Mouse (Mus musculus): Measurements from ENCODE around the gene Smyd4. TPM values are rescaled to one million over a fixed set of nuclear protein-coding genes. Genes with fewer than 3 reads are reported as not detected.

Smyd4 gene
- 10.9 and 11.4 TPM in 2 replicates for polyA plus RNA-seq (2015; fragmentation: Nextera tagmentation; extraction: Ambion mirVana)

DNA sequence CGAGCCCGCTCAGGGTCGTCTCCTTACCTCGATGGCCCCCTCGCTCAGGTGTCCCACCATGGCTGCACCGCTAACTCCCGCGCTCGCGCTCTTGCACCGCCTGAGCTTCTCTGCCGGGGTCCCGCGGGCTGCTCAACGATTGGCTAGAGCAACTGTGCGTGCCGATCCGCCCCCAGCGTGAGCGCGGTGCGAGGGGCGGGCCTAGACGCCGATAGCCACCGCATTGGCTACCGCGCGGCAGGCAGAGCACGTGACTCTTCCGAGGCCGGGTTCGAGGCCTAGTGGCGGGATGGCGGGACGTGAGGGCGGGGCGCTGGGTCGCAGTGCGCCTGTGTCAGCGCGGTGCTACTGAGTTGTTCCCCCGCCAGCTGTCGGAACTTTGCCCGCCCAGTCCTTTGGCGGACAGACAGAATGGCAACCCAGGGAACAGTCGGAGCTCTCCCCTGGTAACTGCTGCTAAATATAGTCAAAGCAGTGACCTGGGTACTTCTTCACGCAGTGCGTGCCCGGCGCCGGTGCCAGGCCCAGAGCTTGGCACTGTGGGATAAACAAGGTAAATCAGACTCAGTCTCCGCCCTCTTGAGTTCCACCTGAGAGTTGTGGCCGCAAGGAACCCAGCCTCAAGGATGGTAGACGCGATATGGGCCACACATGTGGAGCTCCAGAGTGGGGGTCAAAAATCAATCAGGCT lies at the start of gene Smyd4, which contains the start of gene Rpa1:
Gene Smyd4, plus strand, starts transcription at position 235 of the 691 bp plus-strand sequence.
Gene Rpa1, minus strand, starts transcription at position 126 of the 691 bp plus-strand sequence.
- Histone ChIP-seq H3K4me2 (peak within 1 kb of the TSS; percentile 87), H3K4me1 (peaks cover 10% of the 10 kb centered on the region), H3K36me3 (no peaks in the 10 kb centered on the region), H3K9me3 (no peaks in the 10 kb centered on the region), H3K4me3 (replicated peaks) (peak within 1 kb of the TSS; percentile 98), H3K9ac (peak within 1 kb of the TSS; percentile 73), H3K27ac (peak within 1 kb of the TSS; percentile 78), H3K27me3 (replicated peaks) (no peaks in the 10 kb centered on the region)
- peak; percentile 100 for ATAC-seq (ENCODE audit: insufficient read depth, low FRiP score, low read depth)
- WGBS: under 1% methylated on average over 56 of the region's 56 CpGs

DNA sequence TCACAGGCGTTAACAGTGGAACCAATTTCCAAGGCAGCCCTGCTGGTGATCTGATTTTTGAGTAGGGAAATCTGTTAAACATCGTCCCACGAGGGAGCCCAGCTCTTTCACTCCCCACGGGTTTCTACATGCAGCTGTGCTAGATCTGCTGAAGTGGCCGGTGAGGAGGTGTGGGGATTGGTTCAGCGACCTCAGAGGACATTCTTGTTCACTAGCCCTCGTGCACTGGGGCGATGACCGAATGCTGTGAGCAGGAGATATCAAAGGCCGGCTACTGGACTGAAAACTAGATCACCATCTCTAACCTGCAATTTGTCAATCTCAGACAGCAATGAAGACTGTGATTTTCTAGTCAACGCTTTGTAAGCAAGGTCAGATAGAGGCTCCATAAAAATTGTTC lies 49.7 kb upstream of the Smyd4 start:
- H3K9me3 ChIP-seq: no peaks in the 10 kb centered on the region
- 0 out of 2 replicates have a peak, but pooled peaks cover 3% of the 10 kb centered on the region for H3K4me1 ChIP-seq
- no peak for ATAC-seq (ENCODE audit: insufficient read depth, low FRiP score, low read depth)
- no peak overlapping the region for H3K27ac ChIP-seq
- H3K4me2 ChIP-seq: no peak overlapping the region
- WGBS: 55% methylated on average over 11 of the region's 11 CpGs
- H3K4me3 ChIP-seq (replicated peaks): no peak overlapping the region
- peaks cover 6% of the 10 kb centered on the region; the same call in 1 of the 2 replicates for H3K36me3 ChIP-seq
- no peaks in the 10 kb centered on the region for H3K27me3 ChIP-seq (replicated peaks)
- no peak overlapping the region for H3K9ac ChIP-seq

DNA sequence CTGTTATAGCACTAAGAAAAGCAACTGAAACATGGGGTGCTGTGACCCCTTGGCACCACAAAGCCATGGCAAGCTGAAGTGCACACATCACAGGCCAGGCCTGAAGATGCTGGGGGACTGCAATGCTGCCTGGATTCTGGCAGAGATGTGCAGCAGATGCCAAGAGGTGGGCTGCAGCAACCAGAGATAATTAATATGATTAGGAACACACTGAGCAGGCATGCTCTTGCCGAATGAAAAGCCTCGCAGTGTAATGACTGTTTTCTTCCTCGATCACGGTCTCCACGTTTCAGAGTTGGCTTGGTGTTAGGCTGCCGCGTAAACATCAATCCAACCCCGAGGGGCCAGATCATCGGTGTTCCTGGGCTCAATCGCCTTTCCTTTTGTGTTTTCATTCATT lies 48.4 kb upstream of the Smyd4 start:
- H3K4me3 ChIP-seq (replicated peaks): no peak overlapping the region
- no peak overlapping the region for H3K27ac ChIP-seq
- 81% methylated on average over 10 of the region's 10 CpGs for WGBS
- no peaks in the 10 kb centered on the region for H3K4me1 ChIP-seq
- no peak for ATAC-seq (ENCODE audit: insufficient read depth, low FRiP score, low read depth)
- H3K9ac ChIP-seq: no peak overlapping the region
- peaks cover 6% of the 10 kb centered on the region; the same call in 1 of the 2 replicates for H3K36me3 ChIP-seq
- no peaks in the 10 kb centered on the region for H3K27me3 ChIP-seq (replicated peaks)
- H3K4me2 ChIP-seq: no peak overlapping the region
- H3K9me3 ChIP-seq: no peaks in the 10 kb centered on the region

DNA sequence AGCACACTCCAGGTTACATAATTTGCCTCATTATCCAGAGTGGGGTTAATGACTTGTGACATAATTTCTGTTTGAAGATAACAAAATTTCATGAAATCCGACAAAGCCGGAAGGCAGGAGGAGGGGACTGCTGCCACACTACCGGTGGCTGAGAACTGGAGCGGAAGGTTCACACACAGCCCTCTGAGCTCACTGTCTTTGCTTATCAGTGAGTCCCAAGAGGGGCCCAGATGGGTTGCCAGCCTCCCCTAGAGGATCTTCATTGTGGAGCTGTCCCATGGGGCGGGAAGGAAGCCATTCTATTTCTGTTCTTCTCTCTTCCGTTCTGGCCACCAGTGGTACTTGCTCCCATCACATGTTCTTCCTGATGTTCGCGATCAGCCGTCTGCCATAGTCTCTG lies 47.3 kb upstream of the Smyd4 start:
- 79% methylated on average over 9 of the region's 9 CpGs for WGBS
- Histone ChIP-seq H3K9me3 (no peaks in the 10 kb centered on the region), H3K4me2 (no peak overlapping the region), H3K4me1 (no peaks in the 10 kb centered on the region), H3K27ac (no peak overlapping the region), H3K9ac (no peak overlapping the region), H3K27me3 (replicated peaks) (no peaks in the 10 kb centered on the region), H3K4me3 (replicated peaks) (no peak overlapping the region), H3K36me3 (peaks cover 14% of the 10 kb centered on the region; the same call in 1 of the 2 replicates)
- no peak for ATAC-seq (ENCODE audit: insufficient read depth, low FRiP score, low read depth)

DNA sequence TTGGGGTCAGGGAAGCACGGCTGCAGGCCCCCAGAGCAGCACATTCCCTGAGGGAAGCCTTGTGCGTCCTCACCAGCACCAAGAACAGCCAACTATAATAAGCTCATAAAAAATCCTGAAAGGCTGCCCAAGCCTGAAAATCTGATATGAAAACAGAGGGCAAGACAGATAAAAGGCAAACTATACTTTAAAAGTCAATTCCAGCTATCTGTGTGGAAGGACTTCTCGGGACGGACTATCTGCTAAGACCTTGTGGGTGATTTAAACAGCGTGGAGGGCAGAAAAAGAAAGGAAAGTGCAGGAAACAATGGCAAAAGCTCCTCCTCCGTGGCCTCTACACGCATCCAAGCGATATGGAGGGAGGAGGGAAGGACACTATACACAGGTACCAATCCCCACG lies 43.4 kb upstream of the Smyd4 start:
- Histone ChIP-seq H3K4me3 (replicated peaks) (no peak overlapping the region), H3K9ac (no peak overlapping the region), H3K27me3 (replicated peaks) (no peaks in the 10 kb centered on the region), H3K4me2 (no peak overlapping the region), H3K9me3 (no peaks in the 10 kb centered on the region), H3K27ac (no peak overlapping the region), H3K36me3 (peaks cover 25% of the 10 kb centered on the region), H3K4me1 (no peaks in the 10 kb centered on the region)
- ATAC-seq (ENCODE audit: insufficient read depth, low FRiP score, low read depth): no peak
- WGBS: 81% methylated on average over 9 of the region's 9 CpGs

DNA sequence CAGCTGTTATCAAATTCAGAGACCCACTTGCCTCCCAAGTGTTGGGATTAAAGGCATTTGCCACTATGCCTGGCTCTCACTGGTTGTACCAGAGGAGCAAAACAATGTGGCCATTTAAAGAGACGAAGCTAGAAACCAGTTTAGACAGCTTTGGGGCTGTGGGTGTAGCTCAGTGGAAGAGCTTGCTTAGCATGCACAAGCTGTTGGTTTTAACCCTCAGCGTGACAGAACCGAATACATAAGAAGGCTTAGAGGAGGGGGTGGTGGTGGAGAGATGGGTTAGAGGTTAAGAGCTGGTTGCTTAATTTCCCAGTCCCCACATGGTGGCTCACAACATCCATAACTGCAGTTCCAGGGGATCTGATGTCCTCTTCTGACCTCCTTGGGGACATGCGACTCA lies 39.6 kb upstream of the Smyd4 start:
- H3K27ac ChIP-seq: no peak overlapping the region
- no peak overlapping the region for H3K4me3 ChIP-seq (replicated peaks)
- H3K4me2 ChIP-seq: no peak overlapping the region
- no peak for ATAC-seq (ENCODE audit: insufficient read depth, low FRiP score, low read depth)
- 83% methylated on average over 4 of the region's 4 CpGs for WGBS
- H3K9ac ChIP-seq: no peak overlapping the region
- no peaks in the 10 kb centered on the region for H3K27me3 ChIP-seq (replicated peaks)
- H3K9me3 ChIP-seq: no peaks in the 10 kb centered on the region
- H3K4me1 ChIP-seq: no peaks in the 10 kb centered on the region
- peaks cover 39% of the 10 kb centered on the region for H3K36me3 ChIP-seq

DNA sequence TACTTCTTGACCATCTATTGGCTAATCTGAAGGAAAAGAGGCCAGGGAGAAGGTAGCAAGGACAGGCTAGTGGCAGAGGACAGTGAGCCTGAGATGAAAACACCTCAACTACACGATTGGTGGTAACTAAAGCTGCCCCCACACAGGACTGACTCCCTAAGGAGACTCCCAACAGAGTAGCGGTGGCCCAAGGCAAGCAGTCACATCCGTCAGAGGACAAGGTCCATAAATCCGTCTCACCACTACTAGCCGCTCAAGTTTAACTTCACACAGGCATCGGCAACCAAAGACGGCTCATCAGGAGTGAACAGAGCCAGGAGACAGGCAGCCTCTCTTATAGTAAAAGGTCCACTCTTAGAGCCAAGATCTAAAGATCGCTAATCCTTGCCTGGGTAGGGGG lies 37.4 kb upstream of the Smyd4 start:
- no peaks in the 10 kb centered on the region for H3K9me3 ChIP-seq
- H3K27me3 ChIP-seq (replicated peaks): no peaks in the 10 kb centered on the region
- no peak overlapping the region for H3K27ac ChIP-seq
- H3K4me3 ChIP-seq (replicated peaks): no peak overlapping the region
- ATAC-seq (ENCODE audit: insufficient read depth, low FRiP score, low read depth): no peak
- H3K36me3 ChIP-seq: peaks cover 42% of the 10 kb centered on the region
- no peak overlapping the region for H3K4me2 ChIP-seq
- H3K9ac ChIP-seq: no peak overlapping the region
- 88% methylated on average over 8 of the region's 8 CpGs for WGBS
- H3K4me1 ChIP-seq: no peaks in the 10 kb centered on the region

DNA sequence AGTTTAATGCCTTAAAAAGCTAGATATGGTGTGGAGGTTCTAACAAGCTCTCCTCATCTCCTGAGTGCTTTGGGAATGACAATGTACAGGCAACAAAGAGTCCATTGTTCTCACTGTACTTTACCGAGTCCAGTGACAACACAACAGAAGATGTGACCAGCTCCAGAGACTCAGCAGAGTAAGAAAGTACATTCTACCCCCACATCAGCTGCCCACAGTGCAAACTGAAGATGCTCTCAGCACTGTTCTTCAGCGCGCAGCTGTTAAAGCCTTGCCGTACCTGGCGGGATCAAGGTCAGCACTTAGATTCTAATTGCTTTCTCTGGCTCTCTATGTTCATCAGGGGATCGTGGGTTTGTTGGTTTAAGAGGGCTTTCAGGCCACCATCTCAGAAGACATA lies 36.5 kb upstream of the Smyd4 start:
- WGBS: 91% methylated on average over 6 of the region's 6 CpGs
- Histone ChIP-seq H3K9ac (no peak overlapping the region), H3K4me2 (no peak overlapping the region), H3K27me3 (replicated peaks) (no peaks in the 10 kb centered on the region), H3K9me3 (no peaks in the 10 kb centered on the region), H3K4me1 (no peaks in the 10 kb centered on the region), H3K4me3 (replicated peaks) (no peak overlapping the region), H3K27ac (no peak overlapping the region), H3K36me3 (peaks cover 41% of the 10 kb centered on the region)
- ATAC-seq (ENCODE audit: insufficient read depth, low FRiP score, low read depth): no peak

DNA sequence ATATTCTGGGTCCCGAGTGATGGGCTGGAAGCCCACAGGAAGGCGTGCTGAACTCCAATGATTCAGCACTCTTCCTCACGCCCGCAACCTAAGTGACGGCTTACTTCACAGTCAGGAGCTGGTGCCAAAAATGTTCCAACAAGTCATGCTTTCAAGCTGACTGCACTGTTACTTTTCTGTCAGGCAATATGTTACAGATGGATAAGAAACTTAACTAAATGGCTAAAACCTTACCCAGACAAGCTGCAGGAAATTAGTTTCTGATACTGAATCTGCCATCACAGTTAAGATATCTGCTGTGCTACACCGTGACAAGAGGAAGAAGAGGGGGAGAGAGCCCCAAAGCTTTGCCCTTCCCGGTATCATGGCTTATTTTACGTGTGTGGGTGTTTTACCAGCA lies 34.4 kb upstream of the Smyd4 start:
- 88% methylated on average over 8 of the region's 8 CpGs for WGBS
- no peak for ATAC-seq (ENCODE audit: insufficient read depth, low FRiP score, low read depth)
- H3K36me3 ChIP-seq: peaks cover 30% of the 10 kb centered on the region

DNA sequence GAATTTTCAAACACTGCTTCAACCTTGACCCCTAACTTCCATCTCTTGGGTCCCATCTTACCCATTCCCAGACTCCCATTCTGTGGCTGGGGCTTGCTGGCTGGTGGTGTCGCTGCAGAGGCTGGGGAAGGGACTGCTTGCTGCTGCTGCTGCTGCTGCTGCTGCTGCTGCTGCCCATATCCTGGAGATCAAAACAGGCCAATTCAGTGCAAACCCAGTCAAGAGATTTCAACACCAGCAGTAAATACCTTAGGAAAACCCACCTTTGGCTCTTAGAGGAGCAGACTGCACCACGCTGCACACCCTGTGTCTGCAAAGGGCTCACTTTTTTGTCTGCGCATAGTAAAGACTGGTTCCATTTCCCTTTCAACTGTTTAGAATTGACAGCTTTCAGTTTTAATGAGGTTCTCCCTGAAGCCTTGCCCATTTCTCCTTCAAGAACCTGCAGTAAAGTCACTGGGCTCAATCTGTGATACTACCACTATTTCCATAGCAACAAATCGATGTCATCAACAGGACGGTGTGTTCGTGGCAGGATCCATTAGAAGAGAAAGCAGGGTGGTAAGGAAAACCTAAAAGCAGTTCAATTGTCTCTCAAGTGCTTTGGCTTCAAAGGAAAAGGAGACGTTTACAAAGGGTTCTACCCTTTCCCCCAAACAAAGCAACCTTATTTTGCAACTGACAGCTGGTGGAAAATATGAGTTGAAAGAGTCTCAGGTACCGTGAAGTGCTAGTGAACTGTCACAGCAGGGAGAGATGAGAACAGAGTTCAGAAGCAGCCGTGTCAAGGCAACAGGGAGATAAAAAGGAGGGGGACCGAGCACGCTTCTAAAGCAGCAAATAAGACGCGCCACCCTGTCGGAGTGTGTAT lies 29.6 kb upstream of the Smyd4 start:
- Histone ChIP-seq H3K27ac (no peak overlapping the region), H3K9me3 (no peaks in the 10 kb centered on the region), H3K27me3 (replicated peaks) (no peaks in the 10 kb centered on the region), H3K4me3 (replicated peaks) (no peak overlapping the region), H3K36me3 (peaks cover 12% of the 10 kb centered on the region), H3K9ac (no peak overlapping the region), H3K4me2 (no peak overlapping the region), H3K4me1 (0 out of 2 replicates have a peak, but pooled peaks cover 3% of the 10 kb centered on the region)
- no peak for ATAC-seq (ENCODE audit: insufficient read depth, low FRiP score, low read depth)
- WGBS: 51% methylated on average over 14 of the region's 14 CpGs

More for the DNA sequence above, 34.4 kb upstream of the Smyd4 start:
- H3K27me3 ChIP-seq (replicated peaks): no peaks in the 10 kb centered on the region
- no peak overlapping the region for H3K9ac ChIP-seq
- no peak overlapping the region for H3K4me3 ChIP-seq (replicated peaks)
- no peaks in the 10 kb centered on the region for H3K9me3 ChIP-seq
- no peaks in the 10 kb centered on the region for H3K4me1 ChIP-seq
- no peak overlapping the region for H3K27ac ChIP-seq
- no peak overlapping the region for H3K4me2 ChIP-seq

DNA sequence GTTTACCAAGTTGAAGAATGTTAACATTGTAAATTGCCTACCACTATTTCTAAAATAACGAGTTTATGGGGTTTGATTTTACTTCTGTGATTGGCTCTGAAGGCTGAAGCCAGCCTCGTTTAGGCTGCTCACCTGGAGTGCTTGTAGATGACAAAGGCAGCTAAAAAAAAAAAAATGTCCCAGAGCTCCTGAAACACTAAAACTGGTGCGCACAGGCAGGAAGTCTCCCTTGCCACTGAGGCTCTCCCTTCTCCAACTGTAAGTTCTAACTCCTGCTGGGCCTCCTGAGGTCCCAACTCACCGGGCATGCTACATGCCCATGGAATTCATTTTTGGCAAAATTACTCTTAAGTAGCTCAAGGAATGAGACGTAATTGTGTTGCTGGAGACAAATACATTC lies 29.0 kb upstream of the Smyd4 start:
- no peak overlapping the region for H3K27ac ChIP-seq
- no peak for ATAC-seq (ENCODE audit: insufficient read depth, low FRiP score, low read depth)
- WGBS: 49% methylated on average over 5 of the region's 5 CpGs

DNA sequence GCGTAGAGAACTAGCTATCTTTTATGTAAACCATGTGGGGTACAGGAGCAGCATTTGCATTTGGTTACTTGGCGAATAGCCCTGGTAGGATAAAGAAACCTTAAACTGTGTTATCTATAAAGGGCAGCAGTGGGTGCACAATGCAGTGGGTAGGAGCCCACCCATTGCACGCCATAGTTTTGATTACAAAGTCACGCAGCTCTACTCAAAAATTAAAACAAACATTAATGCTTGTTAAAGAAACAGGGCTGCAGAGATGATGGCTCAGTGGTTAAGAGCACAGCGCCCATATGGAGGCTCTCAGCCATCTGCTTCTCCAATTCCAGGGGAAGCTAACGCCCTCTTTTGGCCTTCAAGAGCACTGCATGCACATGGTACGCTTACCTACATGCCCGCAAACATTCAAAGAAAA lies 24.9 kb upstream of the Smyd4 start:
- no peaks in the 10 kb centered on the region for H3K9me3 ChIP-seq
- 0 out of 2 replicates have a peak, but pooled peaks cover 3% of the 10 kb centered on the region for H3K36me3 ChIP-seq
- no peak overlapping the region for H3K9ac ChIP-seq
- no peak overlapping the region for H3K27ac ChIP-seq
- WGBS: 60% methylated on average over 8 of the region's 8 CpGs
- no peak overlapping the region for H3K4me3 ChIP-seq (replicated peaks)
- peaks cover 11% of the 10 kb centered on the region; the same call in 1 of the 2 replicates for H3K4me1 ChIP-seq
- no peaks in the 10 kb centered on the region for H3K27me3 ChIP-seq (replicated peaks)
- no peak for ATAC-seq (ENCODE audit: insufficient read depth, low FRiP score, low read depth)
- H3K4me2 ChIP-seq: no peak overlapping the region

More for the DNA sequence above, 29.0 kb upstream of the Smyd4 start:
- H3K9ac ChIP-seq: no peak overlapping the region
- peaks cover 5% of the 10 kb centered on the region; the same call in 1 of the 2 replicates for H3K36me3 ChIP-seq
- H3K4me3 ChIP-seq (replicated peaks): no peak overlapping the region
- H3K9me3 ChIP-seq: no peaks in the 10 kb centered on the region
- H3K27me3 ChIP-seq (replicated peaks): no peaks in the 10 kb centered on the region
- H3K4me1 ChIP-seq: 0 out of 2 replicates have a peak, but pooled peaks cover 3% of the 10 kb centered on the region
- no peak overlapping the region for H3K4me2 ChIP-seq

Data from stomach, embryonic 15.5 days (tissue).